Mouse (Mus musculus) adipose tissue, adult 10 weeks (tissue): ENCODE data around the gene Zfp65. TPM values are rescaled to one million over a fixed set of nuclear protein-coding genes. Genes with fewer than 3 reads are reported as not detected.

Experiments
- polyA plus RNA-seq: library from polyadenylated mRNA; stranded (reverse); fragments of 350-450 nt; fragmentation: Illumina TruSeq; extraction: RNeasy Lipid Tissue Mini Kit (QIAGEN cat#74804); gene quantifications from one replicate; pipeline ENCODE4 v1.2.3, GENCODE M21; 2014; ENCODE audit warnings: low read depth, low replicate concordance

Zfp65 gene
- 7.5 TPM for polyA plus RNA-seq

GRCm38 (mm10) chr13:67728641-67729318, at the start of gene Zfp65:
Gene Zfp65, minus strand, starts transcription at chr13:67729173.

GRCm38 (mm10) chr13:67754333-67755306, 25.6 kb upstream of the Zfp65 start, which contains the start of gene Zfp85:
Gene Zfp85, minus strand, starts transcription at chr13:67755228.

DNA sequence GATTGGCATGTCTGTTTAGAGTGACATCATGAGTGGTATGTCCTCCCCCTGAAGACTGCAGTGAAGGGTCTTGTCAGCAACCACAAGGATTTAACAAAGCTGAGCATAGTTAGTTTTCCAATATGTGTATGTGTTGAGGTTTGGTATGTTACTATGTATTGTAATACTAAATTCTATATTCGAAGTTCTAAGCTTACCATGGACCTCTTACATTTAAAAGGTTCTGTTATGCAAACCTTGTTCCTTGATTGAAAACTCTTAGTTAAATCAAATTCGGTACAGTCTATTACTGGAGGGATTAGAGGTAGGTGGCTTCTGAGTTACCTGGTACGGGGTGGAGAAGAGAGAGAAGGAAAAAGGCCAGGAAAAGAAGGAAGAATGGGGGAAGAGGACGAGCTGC, 42.0 kb downstream of the Zfp65 start, which contains the start of gene Zfp738:
TSS of gene Zfp738 (minus strand) at position 101 of the 400 bp plus-strand sequence.

Other genes starting within 250 kb of the Zfp65 start
- gene Zfp874b, start 244.9 kb downstream of the Zfp65 start, polyA plus RNA-seq: 7.1 TPM
- 7.5 TPM for gene Zfp58, start 228.6 kb downstream of the Zfp65 start, polyA plus RNA-seq
- not detected for gene Gm26965, start 203.0 kb downstream of the Zfp65 start, polyA plus RNA-seq
- 16.9 TPM for gene Zfp87, start 203.0 kb downstream of the Zfp65 start, polyA plus RNA-seq
- 5.2 TPM for gene Zfp748, start 175.3 kb downstream of the Zfp65 start, polyA plus RNA-seq
- 5.3 TPM for gene Zfp729b, start 119.5 kb downstream of the Zfp65 start, polyA plus RNA-seq
- gene Gm49345, start 91.4 kb downstream of the Zfp65 start, polyA plus RNA-seq: not detected
- gene Zfp729a, start 91.4 kb downstream of the Zfp65 start, polyA plus RNA-seq: 4.5 TPM
- gene Zfp738, start 42.1 kb downstream of the Zfp65 start, polyA plus RNA-seq: 5.1 TPM
- gene Zfp85, start 26.1 kb upstream of the Zfp65 start, polyA plus RNA-seq: 3.6 TPM
- gene Zfp493, start 50.5 kb upstream of the Zfp65 start, polyA plus RNA-seq: 1.8 TPM
- gene Zfp273, start 84.6 kb upstream of the Zfp65 start, polyA plus RNA-seq: 4.3 TPM
- 6.3 TPM for gene Gm10037, start 101.9 kb upstream of the Zfp65 start, polyA plus RNA-seq
- 1.7 TPM for gene BC048507, start 134.2 kb upstream of the Zfp65 start, polyA plus RNA-seq